Comparison of ENCODE assay signal across 17 mouse cellular contexts in genomic region chr9:50374666-50375065, GRCm38 (mm10). TPM values are rescaled to one million over a fixed set of nuclear protein-coding genes. Genes with fewer than 3 reads are reported as not detected.
DNase-seq lines count a peak whose midpoint lies in the region; ATAC-seq and TF ChIP-seq lines count a peak whose summit lies in the region.
"Had no signal": no experiment of that assay in that cellular context is flagged by ENCODE, and none has a peak within 500 bp of the region (broad histone marks: within the 10 kb centered on the region; RNA-seq: fewer than 3 reads in every experiment).

No protein-coding gene starts in this region.

- no peak overlapping the region for H3K4me2 ChIP-seq in hindbrain, postnatal 0 days (ENCODE audit: low read depth, low read length)
- H3K4me2 ChIP-seq: intestine, embryonic 15.5 days; midbrain, embryonic 11.5 days; stomach, embryonic 15.5 days had no signal

- TF ChIP-seq POLR2A in cerebellum, adult 2 months (IDR thresholded peaks at IDR 0.05; ENCODE audit: borderline replicate concordance, insufficient read depth, low read length): no peak

- no peak for TF ChIP-seq CTCF in hindbrain, postnatal 0 days (IDR thresholded peaks at IDR 0.05; ENCODE audit: low read depth)
- no peak for TF ChIP-seq CTCF in cerebellum, adult 2 months (IDR thresholded peaks at IDR 0.05; ENCODE audit: borderline replicate concordance, insufficient read depth, low read depth, low read length)

- H3K27ac ChIP-seq in hindbrain, postnatal 0 days: no peak overlapping the region
- H3K27ac ChIP-seq in hindbrain, embryonic 10.5 days: no peak overlapping the region
- H3K27ac ChIP-seq in cerebellum, adult 2 months (ENCODE audit: insufficient read depth, low read length): no peak overlapping the region
- H3K27ac ChIP-seq: embryonic facial prominence, embryonic 10.5 days; intestine, embryonic 15.5 days; stomach, embryonic 15.5 days had no signal

- intact Hi-C loops in left cerebral cortex, postnatal 25 days (cut with DNase I): no loop called here

- H3K9me3 ChIP-seq in hindbrain, postnatal 0 days (ENCODE audit: low read length): no peaks in the 10 kb centered on the region
- H3K9me3 ChIP-seq in hindbrain, embryonic 10.5 days: no peaks in the 10 kb centered on the region
- H3K9me3 ChIP-seq: intestine, embryonic 15.5 days; stomach, embryonic 15.5 days had no signal

- ATAC-seq in hindbrain, postnatal 0 days: no peak
- no peak for ATAC-seq in monocyte, adult 5-6 weeks (replicated peaks; ENCODE audit: insufficient number of reproducible peaks, low FRiP score, low TSS enrichment, poor library complexity, severe bottlenecking)
- ATAC-seq: intestine, embryonic 15.5 days had no signal

- no peaks in the 10 kb centered on the region for H3K4me1 ChIP-seq in hindbrain, postnatal 0 days (ENCODE audit: insufficient read depth, low read length)
- peaks cover 4% of the 10 kb centered on the region; the same call in 1 of the 2 replicates for H3K4me1 ChIP-seq in hindbrain, embryonic 10.5 days (replicated peaks)
- no peaks in the 10 kb centered on the region for H3K4me1 ChIP-seq in cerebellum, adult 2 months (ENCODE audit: control insufficient read depth, insufficient read depth, low read length)
- H3K4me1 ChIP-seq: intestine, embryonic 15.5 days; stomach, embryonic 15.5 days had no signal

- H3K9ac ChIP-seq in hindbrain, postnatal 0 days (replicated peaks; ENCODE audit: low read length): no peak overlapping the region
- H3K9ac ChIP-seq: intestine, embryonic 15.5 days; stomach, embryonic 15.5 days had no signal

- 70% methylated on average over 5 of the region's 5 CpGs for WGBS in hindbrain, postnatal 0 days
- WGBS in hindbrain, embryonic 10.5 days: 82% methylated on average over 5 of the region's 5 CpGs
- 84% methylated on average over 5 of the region's 5 CpGs for WGBS in cerebellum, adult 2 months

- no peaks in the 10 kb centered on the region for H3K36me3 ChIP-seq in hindbrain, postnatal 0 days (ENCODE audit: insufficient read depth, low read length)
- H3K36me3 ChIP-seq in hindbrain, embryonic 10.5 days: no peaks in the 10 kb centered on the region
- H3K36me3 ChIP-seq: embryonic facial prominence, embryonic 10.5 days; intestine, embryonic 15.5 days; stomach, embryonic 15.5 days had no signal

- DNase-seq in hindbrain, postnatal 0 days (ENCODE audit: low spot score): peak; percentile 20
- no peak for DNase-seq in hindbrain, embryonic 10.5 days (ENCODE audit: low spot score)
- DNase-seq in brain, adult 2 months (ENCODE audit: low read depth, low spot score): peak; percentile 79
- peak; percentile 40 for DNase-seq in induced T-regulatory cell, adult 2 months (ENCODE audit: low read depth)
- peak; percentile 63 to 77 for DNase-seq in left cerebral cortex, postnatal 25 days (ENCODE audit: low spot score in 2 of 2)
- no peak for DNase-seq in cerebellum, adult 2 months
- no peak for DNase-seq in gastrocnemius, postnatal 25 days
- DNase-seq: cerebellum, postnatal 14 days; heart, adult 11 months; heart, postnatal 36 days; kidney, postnatal 14 days; lung, postnatal 10 days had no signal

- no peaks in the 10 kb centered on the region for H3K27me3 ChIP-seq in hindbrain, postnatal 0 days (ENCODE audit: insufficient read depth, low read length)
- H3K27me3 ChIP-seq in hindbrain, embryonic 10.5 days (ENCODE audit: insufficient read depth, poor library complexity, severe bottlenecking): no peaks in the 10 kb centered on the region
- no peaks in the 10 kb centered on the region for H3K27me3 ChIP-seq in cerebellum, adult 2 months (ENCODE audit: control insufficient read depth, insufficient read depth, low read length)
- H3K27me3 ChIP-seq: intestine, embryonic 15.5 days; stomach, embryonic 15.5 days had no signal

- no peak overlapping the region for H3K4me3 ChIP-seq in hindbrain, postnatal 0 days (ENCODE audit: low read length)
- no peak overlapping the region for H3K4me3 ChIP-seq in hindbrain, embryonic 10.5 days
- H3K4me3 ChIP-seq in cerebellum, adult 2 months (replicated peaks; ENCODE audit: insufficient read depth, low read depth, low read length): no peak overlapping the region
- H3K4me3 ChIP-seq: embryonic facial prominence, embryonic 10.5 days; intestine, embryonic 15.5 days; stomach, embryonic 15.5 days had no signal

RNA-seq across cellular contexts. Expression of gene Rpl10-ps3, which starts 29.9 kb away (rescaled TPM):
- total RNA-seq in hindbrain, postnatal 0 days (2014; rRNA removed): 91.4 and 212 TPM in 2 replicates
- 91.6 and 99.3 TPM in 2 replicates for polyA plus RNA-seq in hindbrain, postnatal 0 days (2015; fragmentation: Nextera tagmentation; extraction: Ambion mirVana)
- polyA plus RNA-seq in hindbrain, embryonic 10.5 days (2016; fragmentation: Nextera tagmentation; extraction: Ambion mirVana): 141 and 231 TPM in 2 replicates
- 100 to 1,000 TPM; 301 to 364 TPM for total RNA-seq in left cerebral cortex, postnatal 25 days (2021)
- 39.5 and 45.7 TPM in 2 replicates for polyA plus RNA-seq in cerebellum, adult 2 months (2012; rRNA removed)
- 100 to 1,000 TPM; 340 to 407 TPM for total RNA-seq in gastrocnemius, postnatal 25 days (2021)
- 124 to 152 TPM (median 139 TPM) in 3 replicates for total RNA-seq in monocyte, adult 5-6 weeks (2017)

Comparison
In these comparisons a context has a peak if more than half of its experiments do, and no peak if none do; other contexts are left out.
1. DNase-seq: peak in hindbrain, postnatal 0 days (single experiment), brain, adult 2 months (single experiment), induced T-regulatory cell, adult 2 months (single experiment) and left cerebral cortex, postnatal 25 days (2 of 2); none in hindbrain, embryonic 10.5 days (single experiment), cerebellum, adult 2 months (0 of 2) and gastrocnemius, postnatal 25 days (single experiment).